Mouse (Mus musculus) midbrain, embryonic 13.5 days (tissue): ENCODE results near the gene Hyal2. TPM values are rescaled to one million over a fixed set of nuclear protein-coding genes. Genes with fewer than 3 reads are reported as not detected.
A peak's percentile ranks its signal among the peaks of the same experiment; 100 is the strongest.

Experiments
- ATAC-seq: fragments of 200-750 bp; cut with Nextera tagmentation; 2 replicates; pipeline ENCODE4 v1.8.0; 2017; ENCODE audit warnings: mild to moderate bottlenecking, moderate TSS enrichment, moderate library complexity
- H3K27ac ChIP-seq: fragments of 300-500 bp; sonication (generic); 2 replicates; pipeline ENCODE4 v1.5.1; 2015; ENCODE audit warnings: inconsistent platforms, mild to moderate bottlenecking, moderate library complexity
- H3K27me3 ChIP-seq: fragments of 300-500 bp; sonication (generic); 2 replicates; pipeline ENCODE4 v1.6.1; 2015; ENCODE audit warnings: mild to moderate bottlenecking, inconsistent platforms
- H3K36me3 ChIP-seq: fragments of 300-500 bp; sonication (generic); 2 replicates; pipeline ENCODE4 v1.6.1; 2015; ENCODE audit warnings: mild to moderate bottlenecking, inconsistent platforms
- H3K4me1 ChIP-seq: fragments of 300-500 bp; sonication (generic); replicated peaks from 2 replicates; pipeline ENCODE4 v1.6.1; 2015; ENCODE audit warnings: inconsistent platforms
- H3K4me2 ChIP-seq: fragments of 300-500 bp; sonication (generic); replicated peaks from 2 replicates; pipeline ENCODE4 v1.6.1; 2015; ENCODE audit warnings: moderate library complexity, mild to moderate bottlenecking, inconsistent platforms
- H3K4me3 ChIP-seq: fragments of 300-500 bp; sonication (generic); replicated peaks from 2 replicates; pipeline ENCODE4 v1.5.1; 2015; ENCODE audit warnings: mild to moderate bottlenecking, inconsistent platforms
- H3K9ac ChIP-seq: fragments of 300-500 bp; sonication (generic); replicated peaks from 2 replicates; pipeline ENCODE4 v1.6.1; 2015; ENCODE audit warnings: mild to moderate bottlenecking, inconsistent platforms
- H3K9me3 ChIP-seq: fragments of 300-500 bp; sonication (generic); 2 replicates; pipeline ENCODE4 v1.6.1; 2016; ENCODE audit warnings: mild to moderate bottlenecking, inconsistent platforms
- WGBS: fragments of 180-500 bp; shearing (Covaris S2); methylation state at CpG from one replicate; pipeline ENCODE4 v1.1.7; 2015; 5-methylcytosine and 5-hydroxymethylcytosine counted together
- polyA plus RNA-seq: library from polyadenylated mRNA; unstranded; fragments of >200 nt; fragmentation: Nextera tagmentation; extraction: Ambion mirVana; gene quantifications from 2 replicates; pipeline ENCODE4 v1.2.1, GENCODE M21; 2015

Hyal2 gene
- polyA plus RNA-seq, 1 experiment from 2014 or later, result 106 TPM

DNA sequence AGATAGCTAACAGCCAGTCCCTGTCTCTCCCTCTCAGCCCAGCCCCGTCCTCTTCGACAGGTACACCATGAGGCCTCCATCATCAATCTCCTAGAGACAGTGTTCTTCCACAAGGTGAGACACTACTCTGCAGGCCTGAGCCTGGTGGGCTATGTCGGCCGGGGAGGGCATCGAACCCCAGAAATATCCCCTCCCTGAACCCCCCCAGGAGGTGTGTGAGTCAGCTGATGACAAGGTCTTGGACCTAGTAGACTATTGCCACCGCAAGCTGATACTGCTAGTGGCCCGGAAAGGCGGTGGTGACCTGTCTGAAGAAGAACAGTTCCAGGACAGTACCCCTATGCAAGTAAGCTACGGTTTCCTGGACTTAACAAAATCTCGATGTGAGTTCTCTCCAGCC is 18.9 kb upstream of the Hyal2 start:
- WGBS, result 91% methylated on average over 10 of the region's 10 CpGs
- Histone ChIP-seq H3K27me3 (peaks cover 61% of the 10 kb centered on the region), H3K4me2 (no peak overlapping the region), H3K27ac (no peak overlapping the region), H3K4me1 (peaks cover 48% of the 10 kb centered on the region), H3K4me3 (no peak overlapping the region), H3K9ac (no peak overlapping the region; the same call in 1 of the 2 replicates), H3K36me3 (peaks cover 16% of the 10 kb centered on the region), H3K9me3 (no peaks in the 10 kb centered on the region)
- ATAC-seq, result no peak

GRCm38 (mm10) chr9:107549297-107550074 is 18.3 kb upstream of the Hyal2 start:
- no peak overlapping the region for H3K27ac ChIP-seq
- no peak for ATAC-seq
- H3K9me3 ChIP-seq, result no peaks in the 10 kb centered on the region
- WGBS, result 87% methylated on average over 20 of the region's 20 CpGs
- peaks cover 49% of the 10 kb centered on the region for H3K4me1 ChIP-seq
- peaks cover 61% of the 10 kb centered on the region for H3K27me3 ChIP-seq
- peaks cover 9% of the 10 kb centered on the region for H3K36me3 ChIP-seq
- H3K9ac ChIP-seq, result no peak overlapping the region
- no peak overlapping the region for H3K4me2 ChIP-seq
- H3K4me3 ChIP-seq, result no peak overlapping the region

GRCm38 (mm10) chr9:107550491-107551116 is 17.1 kb upstream of the Hyal2 start:
- H3K9me3 ChIP-seq, result no peaks in the 10 kb centered on the region
- H3K27me3 ChIP-seq, result peaks cover 61% of the 10 kb centered on the region
- no peak overlapping the region for H3K27ac ChIP-seq
- ATAC-seq, result no peak
- peaks cover 56% of the 10 kb centered on the region for H3K4me1 ChIP-seq
- H3K36me3 ChIP-seq, result no peaks in the 10 kb centered on the region
- peak overlapping the region; percentile 53 for H3K4me2 ChIP-seq
- WGBS, result 25% methylated on average over 23 of the region's 23 CpGs
- peak overlapping the region; percentile 54 for H3K9ac ChIP-seq
- H3K4me3 ChIP-seq, result 0 out of 2 replicates have a peak overlapping the region, but pooled peaks have one; percentile 30

DNA sequence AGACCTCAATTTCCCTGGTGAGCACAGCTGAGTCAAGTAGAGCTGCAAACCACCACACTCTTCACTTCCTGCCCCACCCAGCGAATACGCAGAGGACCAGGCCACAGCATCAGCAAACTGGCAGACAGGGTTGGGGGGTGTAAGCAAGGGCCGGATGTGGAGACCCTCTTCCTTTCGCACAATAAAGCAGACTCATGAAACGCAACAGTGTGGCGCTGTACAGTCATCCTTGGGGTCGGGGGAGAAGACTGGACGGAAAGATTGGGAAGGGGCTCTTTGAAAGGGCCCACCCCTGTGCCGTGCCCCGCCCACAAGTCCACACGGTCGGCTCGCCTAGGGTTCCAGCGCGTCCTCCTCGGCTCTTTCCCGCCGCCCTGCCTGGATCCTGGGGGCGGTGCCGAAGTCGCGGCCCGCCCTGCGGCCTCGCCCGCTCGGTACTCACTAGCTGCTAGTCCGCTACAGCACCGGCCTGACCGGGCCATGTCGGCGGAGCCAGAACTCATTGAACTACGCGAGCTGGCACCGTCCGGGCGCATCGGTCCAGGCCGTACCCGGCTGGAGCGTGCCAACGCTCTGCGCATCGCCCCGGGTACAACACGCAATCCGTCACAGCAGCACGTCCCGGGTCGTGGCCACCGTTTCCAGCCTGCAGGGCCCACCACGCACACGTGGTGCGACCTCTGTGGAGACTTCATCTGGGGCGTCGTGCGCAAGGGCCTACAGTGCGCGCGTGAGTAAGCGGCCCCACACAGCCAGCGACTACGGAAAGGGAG is 16.4 kb upstream of the Hyal2 start, which contains the start of gene Rassf1:
TSS of gene Rassf1 (plus strand) at position 439 of the 773 bp plus-strand sequence.
- peaks cover 57% of the 10 kb centered on the region for H3K4me1 ChIP-seq
- peaks cover 61% of the 10 kb centered on the region for H3K27me3 ChIP-seq
- H3K4me2 ChIP-seq, result peak within 1 kb of the TSS; percentile 53
- H3K4me3 ChIP-seq, result peak within 1 kb of the TSS; percentile 30
- peak within 1 kb of the TSS; percentile 54 for H3K9ac ChIP-seq
- no peaks in the 10 kb centered on the region for H3K36me3 ChIP-seq
- H3K9me3 ChIP-seq, result no peaks in the 10 kb centered on the region
- no peak for ATAC-seq
- WGBS, result under 1% methylated on average over 61 of the region's 63 CpGs
- no peak within 1 kb of the TSS for H3K27ac ChIP-seq

DNA sequence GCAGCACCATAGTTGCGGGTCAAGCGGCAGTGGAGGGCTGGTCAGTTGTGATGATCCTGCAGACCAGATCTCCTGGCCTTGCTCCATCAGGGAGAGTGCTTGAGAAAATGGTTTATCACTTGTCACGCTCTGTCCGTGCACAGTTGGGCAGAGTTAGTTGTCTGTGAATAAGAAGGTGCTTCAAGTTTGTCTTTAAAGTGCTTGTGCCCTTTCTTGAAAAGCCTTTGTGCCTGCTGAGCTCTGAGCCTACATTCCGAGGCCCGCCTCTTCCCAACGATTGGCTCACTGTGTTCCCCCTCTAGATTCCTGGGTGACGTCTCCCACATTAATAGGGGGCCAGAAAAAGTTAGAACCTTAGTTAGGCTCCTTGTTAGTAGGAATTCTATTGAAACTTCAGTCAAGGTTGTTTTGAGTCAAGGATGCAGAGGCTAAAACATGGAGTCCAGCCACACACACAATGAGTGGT is 15.8 kb upstream of the Hyal2 start:
- Histone ChIP-seq H3K36me3 (peaks cover 5% of the 10 kb centered on the region; the same call in 1 of the 2 replicates), H3K9ac (peak overlapping the region; percentile 54), H3K4me1 (peaks cover 57% of the 10 kb centered on the region), H3K4me2 (peak overlapping the region; percentile 53), H3K9me3 (no peaks in the 10 kb centered on the region), H3K27ac (no peak overlapping the region), H3K27me3 (peaks cover 61% of the 10 kb centered on the region), H3K4me3 (peak overlapping the region; percentile 30)
- WGBS, result 7% methylated on average over 8 of the region's 8 CpGs
- no peak for ATAC-seq

- Histone ChIP-seq H3K27ac (no peak overlapping the region), H3K4me3 (peak overlapping the region; percentile 60; the same call in 1 of the 2 replicates), H3K27me3 (peaks cover 57% of the 10 kb centered on the region), H3K4me1 (peaks cover 51% of the 10 kb centered on the region), H3K9ac (no peak overlapping the region), H3K9me3 (no peaks in the 10 kb centered on the region), H3K4me2 (peak overlapping the region; percentile 95; the same call in 1 of the 2 replicates), H3K36me3 (peaks cover 14% of the 10 kb centered on the region)
- no peak for ATAC-seq
- 79% methylated on average over 5 of the region's 5 CpGs for WGBS
These were observed 14.9 kb upstream of the Hyal2 start for GRCm38 (mm10) chr9:107552690-107553393.

- no peaks in the 10 kb centered on the region for H3K9me3 ChIP-seq
- peak overlapping the region; percentile 95 for H3K4me2 ChIP-seq
- H3K36me3 ChIP-seq, result peaks cover 23% of the 10 kb centered on the region
- ATAC-seq, result peak; percentile 26
- peak overlapping the region; percentile 60 for H3K4me3 ChIP-seq
- 7% methylated on average over 37 of the region's 37 CpGs for WGBS
- peak overlapping the region; percentile 82 for H3K27ac ChIP-seq
- H3K4me1 ChIP-seq, result peaks cover 51% of the 10 kb centered on the region
- peaks cover 48% of the 10 kb centered on the region for H3K27me3 ChIP-seq
- H3K9ac ChIP-seq, result peak overlapping the region; percentile 74
These were observed 14.0 kb upstream of the Hyal2 start for GRCm38 (mm10) chr9:107553541-107554318.

DNA sequence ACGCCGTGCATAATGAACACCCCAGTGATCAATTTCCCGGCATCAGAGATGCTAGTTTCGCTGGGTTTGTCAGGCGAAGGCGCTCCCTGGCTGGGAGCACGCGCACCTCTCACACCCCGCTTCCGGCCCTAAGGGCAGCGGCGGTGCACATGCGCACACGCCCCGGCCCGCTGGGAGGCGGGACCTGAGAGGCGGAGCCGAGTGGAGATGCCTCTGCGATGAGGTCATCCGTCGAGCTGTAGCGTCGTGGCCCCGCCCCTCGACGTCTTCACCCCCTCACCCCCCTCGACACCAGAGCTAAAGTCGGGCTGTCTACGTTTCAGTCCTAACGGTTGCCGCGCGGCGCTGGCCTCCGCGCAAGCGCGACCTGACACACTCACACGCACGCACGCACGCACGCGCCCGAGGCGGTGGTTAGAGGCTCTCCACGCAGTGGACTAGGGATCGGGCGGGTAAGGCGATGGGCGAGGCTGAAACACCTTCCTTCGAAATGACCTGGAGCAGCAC is 13.4 kb upstream of the Hyal2 start:
- WGBS, result under 1% methylated on average over 53 of the region's 53 CpGs
- Histone ChIP-seq H3K9me3 (no peaks in the 10 kb centered on the region), H3K9ac (peak overlapping the region; percentile 81), H3K4me1 (peaks cover 51% of the 10 kb centered on the region), H3K27ac (peak overlapping the region; percentile 84), H3K4me2 (peak overlapping the region; percentile 95), H3K4me3 (peak overlapping the region; percentile 60), H3K36me3 (peaks cover 30% of the 10 kb centered on the region), H3K27me3 (peaks cover 41% of the 10 kb centered on the region)
- ATAC-seq, result peak; percentile 95

GRCm38 (mm10) chr9:107555031-107555457 is 12.7 kb upstream of the Hyal2 start:
- under 1% methylated on average over 23 of the region's 23 CpGs for WGBS
- Histone ChIP-seq H3K36me3 (peaks cover 36% of the 10 kb centered on the region), H3K4me1 (peaks cover 51% of the 10 kb centered on the region), H3K9ac (peak overlapping the region; percentile 81), H3K9me3 (no peaks in the 10 kb centered on the region), H3K4me2 (peak overlapping the region; percentile 95), H3K27me3 (peaks cover 35% of the 10 kb centered on the region), H3K4me3 (peak overlapping the region; percentile 60), H3K27ac (peak overlapping the region; percentile 84)
- ATAC-seq, result peak; percentile 55

- no peaks in the 10 kb centered on the region for H3K9me3 ChIP-seq
- 49% methylated on average over 2 of the region's 2 CpGs for WGBS
- H3K27ac ChIP-seq, result no peak overlapping the region
- peak overlapping the region; percentile 81 for H3K9ac ChIP-seq
- H3K36me3 ChIP-seq, result peaks cover 43% of the 10 kb centered on the region
- peak overlapping the region; percentile 60 for H3K4me3 ChIP-seq
- no peak for ATAC-seq
- H3K4me1 ChIP-seq, result peaks cover 49% of the 10 kb centered on the region
- H3K4me2 ChIP-seq, result peak overlapping the region; percentile 95
- H3K27me3 ChIP-seq, result peaks cover 28% of the 10 kb centered on the region
These were observed 12.0 kb upstream of the Hyal2 start for GRCm38 (mm10) chr9:107555701-107556100.
